ENCODE assay signal across 8 mouse cellular contexts in genomic region chr11:115832523-115832922, GRCm38 (mm10). TPM values are rescaled to one million over a fixed set of nuclear protein-coding genes. Genes with fewer than 3 reads are reported as not detected.
DNase-seq lines count a peak whose midpoint lies in the region; ATAC-seq and TF ChIP-seq lines count a peak whose summit lies in the region.

No protein-coding gene starts in this region.

- peak; percentile 77 for DNase-seq in urinary bladder, postnatal 14 days (ENCODE audit: low spot score)
- DNase-seq in urinary bladder, adult 2 months (ENCODE audit: low spot score), result no peak
- DNase-seq in heart, postnatal 10 days, result peak; percentile 58 to 63
- DNase-seq in limb, embryonic 14.5 days (ENCODE audit: low spot score), result no peak
- peak; percentile 63 for DNase-seq in stomach, postnatal 0 days (ENCODE audit: low spot score)
- no peak for DNase-seq in cerebellum, adult 9-11 months

- H3K9me3 ChIP-seq in limb, embryonic 14.5 days (ENCODE audit: control insufficient read depth, low read length), result no peaks in the 10 kb centered on the region
- H3K9me3 ChIP-seq in stomach, postnatal 0 days (ENCODE audit: control insufficient read depth, low read length), result no peaks in the 10 kb centered on the region

- H3K4me1 ChIP-seq in limb, embryonic 14.5 days (ENCODE audit: control insufficient read depth, insufficient read depth, low read length), result peaks cover 16% of the 10 kb centered on the region
- peaks cover 15% of the 10 kb centered on the region for H3K4me1 ChIP-seq in stomach, postnatal 0 days (replicated peaks; ENCODE audit: control insufficient read depth, insufficient read depth)

- TF ChIP-seq CTCF in stomach, postnatal 0 days (IDR thresholded peaks at IDR 0.05; ENCODE audit: low read depth), result no peak

- TF ChIP-seq POLR2A in limb, embryonic 14.5 days (IDR thresholded peaks at IDR 0.05; ENCODE audit: borderline replicate concordance, extremely low read depth, insufficient read depth, insufficient read length), result no peak

- H3K9ac ChIP-seq in limb, embryonic 14.5 days (ENCODE audit: low read depth, low read length, severe bottlenecking), result no peak overlapping the region
- H3K9ac ChIP-seq in stomach, postnatal 0 days (ENCODE audit: low read length), result 0 out of 2 replicates have a peak overlapping the region, but pooled peaks have one; percentile 35

- intact Hi-C loops in heart, postnatal 10 days (cut with DNase I), result loop anchor here (10.0 kb wide), 1 partner anchor 348 kb away; no protein-coding TSS in a partner anchor

- no peak overlapping the region for H3K27ac ChIP-seq in limb, embryonic 14.5 days (replicated peaks; ENCODE audit: low read depth, low read length)
- peak overlapping the region; percentile 76 for H3K27ac ChIP-seq in stomach, postnatal 0 days (replicated peaks)

- no peaks in the 10 kb centered on the region for H3K36me3 ChIP-seq in limb, embryonic 14.5 days (ENCODE audit: control insufficient read depth, insufficient read depth, low read length)
- H3K36me3 ChIP-seq in stomach, postnatal 0 days (ENCODE audit: control insufficient read depth, insufficient read depth, low read length), result no peaks in the 10 kb centered on the region

- H3K27me3 ChIP-seq in limb, embryonic 14.5 days (ENCODE audit: control insufficient read depth, insufficient read depth, low read length), result no peaks in the 10 kb centered on the region
- H3K27me3 ChIP-seq in stomach, postnatal 0 days (ENCODE audit: control insufficient read depth, insufficient read depth, low read length), result no peaks in the 10 kb centered on the region

- TF ChIP-seq EP300 in stomach, postnatal 0 days (optimal IDR thresholded peaks at IDR 0.05), result no peak

- H3K4me2 ChIP-seq in limb, embryonic 14.5 days (replicated peaks; ENCODE audit: low read depth, low read length, severe bottlenecking), result no peak overlapping the region
- H3K4me2 ChIP-seq in stomach, postnatal 0 days (replicated peaks; ENCODE audit: low read depth), result peak overlapping the region; percentile 33; the same call in 1 of the 2 replicates

- ATAC-seq in limb, embryonic 14.5 days (ENCODE audit: low FRiP score, low read depth), result peak; percentile 32; the same call in 1 of the 2 replicates
- no peak for ATAC-seq in stomach, postnatal 0 days (ENCODE audit: low FRiP score, low TSS enrichment)
- no peak for ATAC-seq in activated CD4-positive, CD25-positive, alpha-beta regulatory T cell, adult 4 months
- no peak for ATAC-seq in erythroid progenitor cell, adult 5-6 weeks (replicated peaks; ENCODE audit: low FRiP score, poor library complexity, severe bottlenecking)

- 7% methylated on average over 8 of the region's 8 CpGs for WGBS in limb, embryonic 14.5 days
- 15% methylated on average over 8 of the region's 8 CpGs for WGBS in stomach, postnatal 0 days

- H3K4me3 ChIP-seq in limb, embryonic 14.5 days (replicated peaks; ENCODE audit: low read length), result no peak overlapping the region
- H3K4me3 ChIP-seq in stomach, postnatal 0 days (ENCODE audit: low read depth, low read length), result no peak overlapping the region

RNA-seq across cellular contexts. Expression of gene Llgl2, which starts 8.7 kb away (rescaled TPM):
- polyA plus RNA-seq in urinary bladder, adult 2 months (2012; rRNA removed), result 42.4 and 54.0 TPM in 2 replicates
- total RNA-seq in heart, postnatal 10 days (2021), result 10 to 100 TPM; 17.9 to 18.2 TPM
- polyA plus RNA-seq in limb, embryonic 14.5 days (2012; rRNA removed), result 11.2 and 12.6 TPM in 2 replicates
- polyA plus RNA-seq in limb, embryonic 14.5 days (2014; fragmentation: Nextera tagmentation; extraction: Ambion mirVana), result 12.3 and 13.3 TPM in 2 replicates
- polyA plus RNA-seq in stomach, postnatal 0 days (2015; fragmentation: Nextera tagmentation; extraction: Ambion mirVana), result 58.4 and 63.5 TPM in 2 replicates
- polyA plus RNA-seq in activated CD4-positive, CD25-positive, alpha-beta regulatory T cell, adult 4 months (2017; shearing (Covaris generic)), result 1 to 10 TPM; 6.3 TPM
- total RNA-seq in erythroid progenitor cell, adult 5-6 weeks (2015; ENCODE audit: low replicate concordance), result 1.7 TPM in 1 of 2 replicates, not detected in the other
- total RNA-seq in erythroid progenitor cell, adult 5-6 weeks (2017; ENCODE audit: low replicate concordance), result 0.26 and 1.8 TPM in 2 replicates

RNA-seq across cellular contexts. Expression of gene Tsen54, which starts 18.0 kb away (rescaled TPM):
- polyA plus RNA-seq in urinary bladder, adult 2 months (2012; rRNA removed), result 18.7 and 21.4 TPM in 2 replicates
- 10 to 100 TPM; 10.5 to 15.0 TPM for total RNA-seq in heart, postnatal 10 days (2021)
- 32.6 and 40.0 TPM in 2 replicates for polyA plus RNA-seq in limb, embryonic 14.5 days (2012; rRNA removed)
- polyA plus RNA-seq in limb, embryonic 14.5 days (2014; fragmentation: Nextera tagmentation; extraction: Ambion mirVana), result 28.1 and 30.2 TPM in 2 replicates
- polyA plus RNA-seq in stomach, postnatal 0 days (2015; fragmentation: Nextera tagmentation; extraction: Ambion mirVana), result 18.8 and 20.1 TPM in 2 replicates
- 10 to 100 TPM in 1 of 2 experiments, 1 to 10 TPM in 1; 8.9 to 11.9 TPM for polyA plus RNA-seq in activated CD4-positive, CD25-positive, alpha-beta regulatory T cell, adult 4 months (2017; shearing (Covaris generic))
- 4.0 and 12.6 TPM in 2 replicates for total RNA-seq in erythroid progenitor cell, adult 5-6 weeks (2015; ENCODE audit: low replicate concordance)
- 3.6 and 4.3 TPM in 2 replicates for total RNA-seq in erythroid progenitor cell, adult 5-6 weeks (2017; ENCODE audit: low replicate concordance)

RNA-seq across cellular contexts. Expression of gene Caskin2, which starts 19.1 kb away (rescaled TPM):
- 20.6 and 25.2 TPM in 2 replicates for polyA plus RNA-seq in urinary bladder, adult 2 months (2012; rRNA removed)
- 10 to 100 TPM; 59.4 to 60.9 TPM for total RNA-seq in heart, postnatal 10 days (2021)
- 34.6 and 44.7 TPM in 2 replicates for polyA plus RNA-seq in limb, embryonic 14.5 days (2012; rRNA removed)
- 17.3 and 21.2 TPM in 2 replicates for polyA plus RNA-seq in limb, embryonic 14.5 days (2014; fragmentation: Nextera tagmentation; extraction: Ambion mirVana)
- 6.6 and 8.6 TPM in 2 replicates for polyA plus RNA-seq in stomach, postnatal 0 days (2015; fragmentation: Nextera tagmentation; extraction: Ambion mirVana)
- under 1 TPM; 0.46 to 0.79 TPM for polyA plus RNA-seq in activated CD4-positive, CD25-positive, alpha-beta regulatory T cell, adult 4 months (2017; shearing (Covaris generic))
- 6.7 and 13.0 TPM in 2 replicates for total RNA-seq in erythroid progenitor cell, adult 5-6 weeks (2015; ENCODE audit: low replicate concordance)
- total RNA-seq in erythroid progenitor cell, adult 5-6 weeks (2017; ENCODE audit: low replicate concordance), result 5.6 and 6.0 TPM in 2 replicates

RNA-seq across cellular contexts. Expression of gene Myo15b, which starts 25.7 kb away (rescaled TPM):
- 0.44 and 0.65 TPM in 2 replicates for polyA plus RNA-seq in urinary bladder, adult 2 months (2012; rRNA removed)
- under 1 TPM; 0.17 to 0.22 TPM for total RNA-seq in heart, postnatal 10 days (2021)
- 0.55 and 1.3 TPM in 2 replicates for polyA plus RNA-seq in limb, embryonic 14.5 days (2012; rRNA removed)
- 0.54 and 0.56 TPM in 2 replicates for polyA plus RNA-seq in limb, embryonic 14.5 days (2014; fragmentation: Nextera tagmentation; extraction: Ambion mirVana)
- polyA plus RNA-seq in stomach, postnatal 0 days (2015; fragmentation: Nextera tagmentation; extraction: Ambion mirVana), result 16.0 and 18.2 TPM in 2 replicates
- polyA plus RNA-seq in activated CD4-positive, CD25-positive, alpha-beta regulatory T cell, adult 4 months (2017; shearing (Covaris generic)), result not detected
- not detected in 2 replicates for total RNA-seq in erythroid progenitor cell, adult 5-6 weeks (2015; ENCODE audit: low replicate concordance)
- total RNA-seq in erythroid progenitor cell, adult 5-6 weeks (2017; ENCODE audit: low replicate concordance), result not detected in 2 replicates

Comparison
In these comparisons a context has a peak if more than half of its experiments do, and no peak if none do; other contexts are left out.
1. DNase-seq: peak in urinary bladder, postnatal 14 days (single experiment), heart, postnatal 10 days (2 of 2) and stomach, postnatal 0 days (single experiment); none in urinary bladder, adult 2 months (single experiment), limb, embryonic 14.5 days (single experiment) and cerebellum, adult 9-11 months (single experiment).